Mouse (Mus musculus): ENCODE data around the gene Kbtbd4. TPM values are rescaled to one million over a fixed set of nuclear protein-coding genes. Genes with fewer than 3 reads are reported as not detected.

The Kbtbd4 gene
- polyA plus RNA-seq, 1 experiment from 2014 or later, result 37.5 TPM

- H3K9ac ChIP-seq (ENCODE audit: low read depth, low read length), result no peak overlapping the region
- no peak overlapping the region for H3K4me3 ChIP-seq (ENCODE audit: low read length)
- H3K4me1 ChIP-seq (ENCODE audit: control insufficient read depth, insufficient read depth, low read length), result no peaks in the 10 kb centered on the region
- no peaks in the 10 kb centered on the region for H3K9me3 ChIP-seq (ENCODE audit: control insufficient read depth, low read length)
- 64% methylated on average over 5 of the region's 5 CpGs for WGBS
- no peaks in the 10 kb centered on the region for H3K36me3 ChIP-seq (ENCODE audit: control insufficient read depth, insufficient read depth, low read length)
- no peak overlapping the region for H3K27ac ChIP-seq (ENCODE audit: low read depth, low read length)
- H3K4me2 ChIP-seq (replicated peaks; ENCODE audit: low read depth, low read length), result no peak overlapping the region
- no peak for ATAC-seq (ENCODE audit: low FRiP score, low TSS enrichment)
- H3K27me3 ChIP-seq (ENCODE audit: control insufficient read depth, insufficient read depth, low read length), result no peaks in the 10 kb centered on the region
These were observed 26.8 kb upstream of the Kbtbd4 start for GRCm38 (mm10) chr2:90877584-90878259.

- ATAC-seq (ENCODE audit: low FRiP score, low TSS enrichment), result no peak
These were observed 25.1 kb upstream of the Kbtbd4 start for GRCm38 (mm10) chr2:90879419-90879818.

GRCm38 (mm10) chr2:90880144-90880785 is 24.3 kb upstream of the Kbtbd4 start:
- H3K27me3 ChIP-seq (ENCODE audit: control insufficient read depth, insufficient read depth, low read length), result no peaks in the 10 kb centered on the region
- no peak overlapping the region for H3K9ac ChIP-seq (ENCODE audit: low read depth, low read length)
- ATAC-seq (ENCODE audit: low FRiP score, low TSS enrichment), result no peak
- H3K4me1 ChIP-seq (ENCODE audit: control insufficient read depth, insufficient read depth, low read length), result no peaks in the 10 kb centered on the region
- H3K9me3 ChIP-seq (ENCODE audit: control insufficient read depth, low read length), result no peaks in the 10 kb centered on the region
- WGBS, result 39% methylated on average over 6 of the region's 6 CpGs
- H3K4me3 ChIP-seq (ENCODE audit: low read length), result no peak overlapping the region
- no peak overlapping the region for H3K4me2 ChIP-seq (replicated peaks; ENCODE audit: low read depth, low read length)
- no peaks in the 10 kb centered on the region for H3K36me3 ChIP-seq (ENCODE audit: control insufficient read depth, insufficient read depth, low read length)
- no peak overlapping the region for H3K27ac ChIP-seq (ENCODE audit: low read depth, low read length)

More at GRCm38 (mm10) chr2:90879419-90879818, 25.1 kb upstream of the Kbtbd4 start:
- H3K27me3 ChIP-seq (ENCODE audit: control insufficient read depth, insufficient read depth, low read length), result no peaks in the 10 kb centered on the region
- no peak overlapping the region for H3K9ac ChIP-seq (ENCODE audit: low read depth, low read length)
- H3K36me3 ChIP-seq (ENCODE audit: control insufficient read depth, insufficient read depth, low read length), result no peaks in the 10 kb centered on the region
- no peak overlapping the region for H3K4me2 ChIP-seq (replicated peaks; ENCODE audit: low read depth, low read length)
- H3K27ac ChIP-seq (ENCODE audit: low read depth, low read length), result no peak overlapping the region
- no peaks in the 10 kb centered on the region for H3K4me1 ChIP-seq (ENCODE audit: control insufficient read depth, insufficient read depth, low read length)
- no peaks in the 10 kb centered on the region for H3K9me3 ChIP-seq (ENCODE audit: control insufficient read depth, low read length)
- no peak overlapping the region for H3K4me3 ChIP-seq (ENCODE audit: low read length)

- Histone ChIP-seq H3K4me1 (ENCODE audit: control insufficient read depth, insufficient read depth, low read length) (no peaks in the 10 kb centered on the region; the same call in 1 of the 2 replicates), H3K4me2 (replicated peaks; ENCODE audit: low read depth, low read length) (no peak overlapping the region), H3K27ac (ENCODE audit: low read depth, low read length) (no peak overlapping the region), H3K36me3 (ENCODE audit: control insufficient read depth, insufficient read depth, low read length) (no peaks in the 10 kb centered on the region), H3K9me3 (ENCODE audit: control insufficient read depth, low read length) (no peaks in the 10 kb centered on the region), H3K9ac (ENCODE audit: low read depth, low read length) (no peak overlapping the region), H3K4me3 (ENCODE audit: low read length) (no peak overlapping the region), H3K27me3 (ENCODE audit: control insufficient read depth, insufficient read depth, low read length) (peaks cover 12% of the 10 kb centered on the region)
- WGBS, result 83% methylated on average over 2 of the region's 2 CpGs
- ATAC-seq (ENCODE audit: low FRiP score, low TSS enrichment), result no peak
These were observed 22.7 kb upstream of the Kbtbd4 start for GRCm38 (mm10) chr2:90881824-90882223.

- Histone ChIP-seq H3K4me2 (replicated peaks; ENCODE audit: low read depth, low read length) (peak within 1 kb of the TSS; percentile 98), H3K27me3 (ENCODE audit: control insufficient read depth, insufficient read depth, low read length) (peaks cover 33% of the 10 kb centered on the region), H3K36me3 (ENCODE audit: control insufficient read depth, insufficient read depth, low read length) (no peaks in the 10 kb centered on the region), H3K4me1 (ENCODE audit: control insufficient read depth, insufficient read depth, low read length) (no peaks in the 10 kb centered on the region; the same call in 1 of the 2 replicates), H3K4me3 (ENCODE audit: low read length) (peak within 1 kb of the TSS; percentile 56), H3K27ac (ENCODE audit: low read depth, low read length) (no peak within 1 kb of the TSS), H3K9ac (ENCODE audit: low read depth, low read length) (peak within 1 kb of the TSS; percentile 66), H3K9me3 (ENCODE audit: control insufficient read depth, low read length) (no peaks in the 10 kb centered on the region)
- WGBS, result 1% methylated on average over 45 of the region's 45 CpGs
- peak; percentile 56 for ATAC-seq (ENCODE audit: low FRiP score, low TSS enrichment)
These were observed 19.1 kb upstream of the Kbtbd4 start, which contains the start of gene C1qtnf4 for GRCm38 (mm10) chr2:90885218-90886041. Gene C1qtnf4, plus strand, starts transcription at chr2:90885860.

GRCm38 (mm10) chr2:90886436-90886835 is 18.1 kb upstream of the Kbtbd4 start:
- Histone ChIP-seq H3K4me3 (ENCODE audit: low read length) (peak overlapping the region; percentile 56; the same call in 1 of the 2 replicates), H3K9me3 (ENCODE audit: control insufficient read depth, low read length) (no peaks in the 10 kb centered on the region), H3K27me3 (ENCODE audit: control insufficient read depth, insufficient read depth, low read length) (peaks cover 33% of the 10 kb centered on the region), H3K36me3 (ENCODE audit: control insufficient read depth, insufficient read depth, low read length) (no peaks in the 10 kb centered on the region), H3K4me2 (replicated peaks; ENCODE audit: low read depth, low read length) (no peak overlapping the region), H3K4me1 (ENCODE audit: control insufficient read depth, insufficient read depth, low read length) (no peaks in the 10 kb centered on the region; the same call in 1 of the 2 replicates), H3K9ac (ENCODE audit: low read depth, low read length) (no peak overlapping the region), H3K27ac (ENCODE audit: low read depth, low read length) (no peak overlapping the region)
- no peak for ATAC-seq (ENCODE audit: low FRiP score, low TSS enrichment)
- WGBS, result 41% methylated on average over 6 of the region's 6 CpGs

- Histone ChIP-seq H3K36me3 (ENCODE audit: control insufficient read depth, insufficient read depth, low read length) (0 out of 2 replicates have a peak, but pooled peaks cover 3% of the 10 kb centered on the region), H3K4me3 (ENCODE audit: low read length) (no peak overlapping the region), H3K9me3 (ENCODE audit: control insufficient read depth, low read length) (no peaks in the 10 kb centered on the region), H3K9ac (ENCODE audit: low read depth, low read length) (no peak overlapping the region), H3K27ac (ENCODE audit: low read depth, low read length) (no peak overlapping the region), H3K4me1 (ENCODE audit: control insufficient read depth, insufficient read depth, low read length) (no peaks in the 10 kb centered on the region; the same call in 1 of the 2 replicates), H3K27me3 (ENCODE audit: control insufficient read depth, insufficient read depth, low read length) (peaks cover 33% of the 10 kb centered on the region), H3K4me2 (replicated peaks; ENCODE audit: low read depth, low read length) (no peak overlapping the region)
- no peak for ATAC-seq (ENCODE audit: low FRiP score, low TSS enrichment)
- 75% methylated on average over 5 of the region's 5 CpGs for WGBS
These were observed 16.9 kb upstream of the Kbtbd4 start for GRCm38 (mm10) chr2:90887627-90888026.

GRCm38 (mm10) chr2:90889550-90890548 is 14.7 kb upstream of the Kbtbd4 start:
- Histone ChIP-seq H3K27ac (ENCODE audit: low read depth, low read length) (no peak overlapping the region), H3K9ac (ENCODE audit: low read depth, low read length) (peak overlapping the region; percentile 59), H3K9me3 (ENCODE audit: control insufficient read depth, low read length) (no peaks in the 10 kb centered on the region), H3K4me2 (replicated peaks; ENCODE audit: low read depth, low read length) (peak overlapping the region; percentile 89), H3K4me3 (ENCODE audit: low read length) (peak overlapping the region; percentile 47), H3K36me3 (ENCODE audit: control insufficient read depth, insufficient read depth, low read length) (peaks cover 16% of the 10 kb centered on the region; the same call in 1 of the 2 replicates), H3K27me3 (ENCODE audit: control insufficient read depth, insufficient read depth, low read length) (peaks cover 33% of the 10 kb centered on the region), H3K4me1 (ENCODE audit: control insufficient read depth, insufficient read depth, low read length) (no peaks in the 10 kb centered on the region; the same call in 1 of the 2 replicates)
- peak; percentile 71 for ATAC-seq (ENCODE audit: low FRiP score, low TSS enrichment)
- 2% methylated on average over 113 of the region's 133 CpGs for WGBS
